Mouse (Mus musculus) right cerebral cortex, postnatal 4 days (tissue): Measurements from ENCODE around the gene Cpeb2.

Experiments used
- DNase-seq: peaks from one replicate; pipeline ENCODE4 v3.0.0-alpha.2; 2022

The Cpeb2 gene

GRCm38 (mm10) chr5:43328579-43328978 is 95.6 kb downstream of the Cpeb2 start:
- peak; percentile 21 for DNase-seq

- DNase-seq = no peak
Observed at GRCm38 (mm10) chr5:43330260-43330659, 97.3 kb downstream of the Cpeb2 start.

- DNase-seq = no peak
Observed at GRCm38 (mm10) chr5:43334469-43334868, 101.5 kb downstream of the Cpeb2 start.

- DNase-seq = no peak
Observed at GRCm38 (mm10) chr5:43337212-43337611, 104.2 kb downstream of the Cpeb2 start.

- DNase-seq = no peak
Observed at GRCm38 (mm10) chr5:43338771-43339475, 106.0 kb downstream of the Cpeb2 start.
